ENCODE assay signal across 8 mouse cellular contexts in the genomic region with DNA sequence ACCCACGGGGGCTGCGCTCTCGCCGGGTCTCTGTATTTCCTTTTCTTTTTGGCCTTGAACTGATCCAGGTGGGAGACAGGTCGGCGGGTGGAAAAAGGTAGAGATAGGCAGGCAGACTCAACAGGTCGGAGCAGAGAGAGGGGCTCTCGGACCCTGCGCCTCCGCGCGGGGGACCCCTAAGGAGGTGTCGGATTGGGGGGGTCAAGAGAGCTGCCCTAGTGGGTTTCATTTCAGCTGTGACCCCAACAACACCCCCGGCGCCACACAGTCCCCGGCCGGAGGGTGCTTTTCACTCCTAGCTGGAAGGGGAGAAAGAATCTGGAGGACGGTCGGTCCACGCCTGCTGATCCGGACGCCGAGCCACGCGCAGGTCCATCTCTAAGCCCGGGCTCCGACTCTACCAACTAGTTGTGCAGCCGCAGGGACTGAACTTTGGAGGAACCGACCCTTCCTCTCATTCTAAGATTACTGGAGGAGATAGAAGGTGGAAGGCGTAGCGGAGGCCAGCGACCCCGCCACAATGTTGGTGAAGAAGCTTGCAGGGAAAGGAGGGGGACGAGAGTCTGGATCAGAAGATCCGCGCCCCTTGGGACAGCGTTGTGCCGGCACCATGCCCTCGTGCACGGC. TPM values are rescaled to one million over a fixed set of nuclear protein-coding genes. Genes with fewer than 3 reads are reported as not detected.
DNase-seq lines count a peak whose midpoint lies in the region; ATAC-seq and TF ChIP-seq lines count a peak whose summit lies in the region.

No protein-coding gene starts in this region.

- under 1% methylated on average over 40 of the region's 40 CpGs for WGBS in forebrain, embryonic 12.5 days
- WGBS in intestine, embryonic 15.5 days: under 1% methylated on average over 40 of the region's 40 CpGs
- WGBS in stomach, embryonic 15.5 days: under 1% methylated on average over 40 of the region's 40 CpGs

- peak; percentile 54 for ATAC-seq in forebrain, embryonic 12.5 days (ENCODE audit: low FRiP score)
- peak; percentile 50 for ATAC-seq in intestine, embryonic 15.5 days
- ATAC-seq in stomach, embryonic 15.5 days (ENCODE audit: insufficient read depth, low FRiP score, low read depth): peak; percentile 24

- H3K4me3 ChIP-seq in forebrain, embryonic 12.5 days (replicated peaks): peak overlapping the region; percentile 59
- peak overlapping the region; percentile 61 for H3K4me3 ChIP-seq in intestine, embryonic 15.5 days (replicated peaks)
- H3K4me3 ChIP-seq in stomach, embryonic 15.5 days (replicated peaks): peak overlapping the region; percentile 49

- intact Hi-C loops in left cerebral cortex, postnatal 4 days (cut with DNase I): loop anchor here (5.0 kb wide), 1 partner anchor 391 kb away; no protein-coding TSS in a partner anchor

- TF ChIP-seq POLR2A in brain, embryonic 14.5 days (IDR thresholded peaks at IDR 0.05; ENCODE audit: borderline replicate concordance, extremely low read depth, insufficient read depth, insufficient read length, poor library complexity, severe bottlenecking): no peak

- peak overlapping the region; percentile 55 for H3K9ac ChIP-seq in forebrain, embryonic 12.5 days
- H3K9ac ChIP-seq in intestine, embryonic 15.5 days: peak overlapping the region; percentile 44
- H3K9ac ChIP-seq in stomach, embryonic 15.5 days: peak overlapping the region; percentile 30; the same call in 1 of the 2 replicates

- peak overlapping the region; percentile 99 for H3K4me2 ChIP-seq in forebrain, embryonic 12.5 days
- peak overlapping the region; percentile 100 for H3K4me2 ChIP-seq in intestine, embryonic 15.5 days (replicated peaks)
- H3K4me2 ChIP-seq in stomach, embryonic 15.5 days: peak overlapping the region; percentile 100

- no peak for TF ChIP-seq CTCF in brain, embryonic 14.5 days (IDR thresholded peaks at IDR 0.05; ENCODE audit: borderline replicate concordance, extremely low read depth, insufficient read depth, insufficient read length)

- H3K36me3 ChIP-seq in forebrain, embryonic 12.5 days (replicated peaks): no peaks in the 10 kb centered on the region
- H3K36me3 ChIP-seq in intestine, embryonic 15.5 days: no peaks in the 10 kb centered on the region
- no peaks in the 10 kb centered on the region for H3K36me3 ChIP-seq in stomach, embryonic 15.5 days

- no peak overlapping the region for H3K27ac ChIP-seq in forebrain, embryonic 12.5 days
- no peak overlapping the region for H3K27ac ChIP-seq in intestine, embryonic 15.5 days
- no peak overlapping the region for H3K27ac ChIP-seq in stomach, embryonic 15.5 days

- no peaks in the 10 kb centered on the region for H3K9me3 ChIP-seq in forebrain, embryonic 12.5 days
- H3K9me3 ChIP-seq in intestine, embryonic 15.5 days: no peaks in the 10 kb centered on the region
- H3K9me3 ChIP-seq in stomach, embryonic 15.5 days: no peaks in the 10 kb centered on the region

- H3K4me1 ChIP-seq in forebrain, embryonic 12.5 days: peaks cover 4% of the 10 kb centered on the region; the same call in 1 of the 2 replicates
- 0 out of 2 replicates have a peak, but pooled peaks cover 3% of the 10 kb centered on the region for H3K4me1 ChIP-seq in intestine, embryonic 15.5 days (replicated peaks)
- H3K4me1 ChIP-seq in stomach, embryonic 15.5 days: no peaks in the 10 kb centered on the region

- DNase-seq in left cerebral cortex, postnatal 4 days: peak; percentile 16
- DNase-seq in left cerebral cortex, adult 8-10 months (ENCODE audit: low spot score in 2 of 2): no peak
- DNase-seq in brain, embryonic 14.5 days (ENCODE audit: low read depth): peak; percentile 26
- peak; percentile 17 to 25 for DNase-seq in lung, postnatal 4 days
- no peak for DNase-seq in spleen, adult 18-20 months

- peaks cover 27% of the 10 kb centered on the region for H3K27me3 ChIP-seq in forebrain, embryonic 12.5 days
- no peaks in the 10 kb centered on the region; the same call in 1 of the 2 replicates for H3K27me3 ChIP-seq in intestine, embryonic 15.5 days (replicated peaks)
- 0 out of 2 replicates have a peak, but pooled peaks cover 8% of the 10 kb centered on the region for H3K27me3 ChIP-seq in stomach, embryonic 15.5 days (replicated peaks)

RNA-seq across cellular contexts. Expression of gene Col25a1, which starts 49.8 kb away (rescaled TPM):
- total RNA-seq in left cerebral cortex, postnatal 4 days (2021): 10 to 100 TPM; 13.0 to 15.9 TPM
- total RNA-seq in left cerebral cortex, adult 8-10 months (2022): 10 to 100 TPM; 37.6 to 43.3 (median 39.9) TPM
- polyA plus RNA-seq in brain, embryonic 14.5 days (2012; rRNA removed): 8.6 and 10.1 TPM in 2 replicates
- 4.2 TPM in 2 replicates for polyA plus RNA-seq in forebrain, embryonic 12.5 days (2016; fragmentation: Nextera tagmentation; extraction: Ambion mirVana)
- polyA plus RNA-seq in intestine, embryonic 15.5 days (2015; fragmentation: Nextera tagmentation; extraction: Ambion mirVana): 1.9 TPM in 2 replicates
- polyA plus RNA-seq in stomach, embryonic 15.5 days (2015; fragmentation: Nextera tagmentation; extraction: Ambion mirVana): 3.6 and 4.8 TPM in 2 replicates

Comparison
In these comparisons a context has a peak if more than half of its experiments do, and no peak if none do; other contexts are left out.
1. DNase-seq: peak in left cerebral cortex, postnatal 4 days (single experiment), brain, embryonic 14.5 days (single experiment) and lung, postnatal 4 days (2 of 2); none in left cerebral cortex, adult 8-10 months (0 of 2) and spleen, adult 18-20 months (0 of 2).
2. Peak in every context shown above with its lines, with median percentiles within 50 percentile points of each other: ATAC-seq, H3K4me2 ChIP-seq, H3K4me3 ChIP-seq and H3K9ac ChIP-seq.